Mouse (Mus musculus): ENCODE data around the gene Usf3. TPM values are rescaled to one million over a fixed set of nuclear protein-coding genes. Genes with fewer than 3 reads are reported as not detected.

Gene Usf3
- polyA plus RNA-seq, 1 experiment from 2014 or later = 7.8 TPM

- H3K27me3 ChIP-seq (ENCODE audit: control insufficient read depth, insufficient read depth, low read length) = no peaks in the 10 kb centered on the region
- peak overlapping the region; percentile 33 for H3K27ac ChIP-seq (ENCODE audit: low read length)
- 63% methylated on average over 1 of the region's 1 CpGs for WGBS
- ATAC-seq (ENCODE audit: insufficient number of reproducible peaks, insufficient read depth, low FRiP score, low read depth) = peak; percentile 76
- H3K9ac ChIP-seq (replicated peaks; ENCODE audit: low read depth, low read length) = no peak overlapping the region
- no peaks in the 10 kb centered on the region for H3K9me3 ChIP-seq (ENCODE audit: control insufficient read depth, low read depth, low read length)
- H3K4me3 ChIP-seq (ENCODE audit: low read depth, low read length) = no peak overlapping the region
- no peak overlapping the region for H3K4me2 ChIP-seq (replicated peaks; ENCODE audit: low read depth, low read length)
- no peaks in the 10 kb centered on the region for H3K36me3 ChIP-seq (ENCODE audit: control insufficient read depth, insufficient read depth, low read length)
- H3K4me1 ChIP-seq (ENCODE audit: control insufficient read depth, insufficient read depth, low read length) = peaks cover 13% of the 10 kb centered on the region; the same call in 1 of the 2 replicates
Measured at GRCm38 (mm10) chr16:44178555-44178954, 5.5 kb downstream of the Usf3 start.

- ATAC-seq (ENCODE audit: insufficient number of reproducible peaks, insufficient read depth, low FRiP score, low read depth) = no peak
- H3K36me3 ChIP-seq (ENCODE audit: control insufficient read depth, insufficient read depth, low read length) = no peaks in the 10 kb centered on the region
- no peak overlapping the region for H3K4me2 ChIP-seq (replicated peaks; ENCODE audit: low read depth, low read length)
- no peaks in the 10 kb centered on the region for H3K27me3 ChIP-seq (ENCODE audit: control insufficient read depth, insufficient read depth, low read length)
- H3K9me3 ChIP-seq (ENCODE audit: control insufficient read depth, low read depth, low read length) = no peaks in the 10 kb centered on the region
- no peaks in the 10 kb centered on the region for H3K4me1 ChIP-seq (ENCODE audit: control insufficient read depth, insufficient read depth, low read length)
- no peak overlapping the region for H3K4me3 ChIP-seq (ENCODE audit: low read depth, low read length)
- 91% methylated on average over 1 of the region's 1 CpGs for WGBS
- no peak overlapping the region for H3K9ac ChIP-seq (replicated peaks; ENCODE audit: low read depth, low read length)
- no peak overlapping the region for H3K27ac ChIP-seq (ENCODE audit: low read length)
Measured at GRCm38 (mm10) chr16:44182597-44182996, 9.6 kb downstream of the Usf3 start.

GRCm38 (mm10) chr16:44184769-44185168 is 11.7 kb downstream of the Usf3 start:
- Histone ChIP-seq H3K9ac (replicated peaks; ENCODE audit: low read depth, low read length) (no peak overlapping the region), H3K27me3 (ENCODE audit: control insufficient read depth, insufficient read depth, low read length) (no peaks in the 10 kb centered on the region), H3K27ac (ENCODE audit: low read length) (no peak overlapping the region), H3K4me1 (ENCODE audit: control insufficient read depth, insufficient read depth, low read length) (no peaks in the 10 kb centered on the region), H3K4me2 (replicated peaks; ENCODE audit: low read depth, low read length) (no peak overlapping the region), H3K4me3 (ENCODE audit: low read depth, low read length) (no peak overlapping the region), H3K36me3 (ENCODE audit: control insufficient read depth, insufficient read depth, low read length) (no peaks in the 10 kb centered on the region), H3K9me3 (ENCODE audit: control insufficient read depth, low read depth, low read length) (peaks cover 4% of the 10 kb centered on the region; the same call in 1 of the 2 replicates)
- ATAC-seq (ENCODE audit: insufficient number of reproducible peaks, insufficient read depth, low FRiP score, low read depth) = no peak
- WGBS = 54% methylated on average over 3 of the region's 3 CpGs

GRCm38 (mm10) chr16:44187172-44187571 is 14.1 kb downstream of the Usf3 start:
- Histone ChIP-seq H3K4me1 (ENCODE audit: control insufficient read depth, insufficient read depth, low read length) (no peaks in the 10 kb centered on the region), H3K9ac (replicated peaks; ENCODE audit: low read depth, low read length) (no peak overlapping the region), H3K27ac (ENCODE audit: low read length) (no peak overlapping the region), H3K36me3 (ENCODE audit: control insufficient read depth, insufficient read depth, low read length) (no peaks in the 10 kb centered on the region), H3K4me3 (ENCODE audit: low read depth, low read length) (no peak overlapping the region), H3K27me3 (ENCODE audit: control insufficient read depth, insufficient read depth, low read length) (no peaks in the 10 kb centered on the region), H3K9me3 (ENCODE audit: control insufficient read depth, low read depth, low read length) (peaks cover 4% of the 10 kb centered on the region; the same call in 1 of the 2 replicates), H3K4me2 (replicated peaks; ENCODE audit: low read depth, low read length) (no peak overlapping the region)
- ATAC-seq (ENCODE audit: insufficient number of reproducible peaks, insufficient read depth, low FRiP score, low read depth) = no peak
- WGBS = 90% methylated on average over 4 of the region's 4 CpGs

GRCm38 (mm10) chr16:44188766-44189165 is 15.7 kb downstream of the Usf3 start:
- Histone ChIP-seq H3K9ac (replicated peaks; ENCODE audit: low read depth, low read length) (no peak overlapping the region), H3K4me1 (ENCODE audit: control insufficient read depth, insufficient read depth, low read length) (no peaks in the 10 kb centered on the region), H3K36me3 (ENCODE audit: control insufficient read depth, insufficient read depth, low read length) (no peaks in the 10 kb centered on the region), H3K4me3 (ENCODE audit: low read depth, low read length) (no peak overlapping the region), H3K9me3 (ENCODE audit: control insufficient read depth, low read depth, low read length) (peaks cover 4% of the 10 kb centered on the region; the same call in 1 of the 2 replicates), H3K27me3 (ENCODE audit: control insufficient read depth, insufficient read depth, low read length) (no peaks in the 10 kb centered on the region), H3K4me2 (replicated peaks; ENCODE audit: low read depth, low read length) (no peak overlapping the region), H3K27ac (ENCODE audit: low read length) (no peak overlapping the region)
- ATAC-seq (ENCODE audit: insufficient number of reproducible peaks, insufficient read depth, low FRiP score, low read depth) = no peak
- WGBS = 86% methylated on average over 3 of the region's 3 CpGs

GRCm38 (mm10) chr16:44190032-44190431 is 17.0 kb downstream of the Usf3 start:
- Histone ChIP-seq H3K4me2 (replicated peaks; ENCODE audit: low read depth, low read length) (no peak overlapping the region), H3K9me3 (ENCODE audit: control insufficient read depth, low read depth, low read length) (peaks cover 4% of the 10 kb centered on the region; the same call in 1 of the 2 replicates), H3K9ac (replicated peaks; ENCODE audit: low read depth, low read length) (no peak overlapping the region), H3K36me3 (ENCODE audit: control insufficient read depth, insufficient read depth, low read length) (no peaks in the 10 kb centered on the region), H3K4me3 (ENCODE audit: low read depth, low read length) (no peak overlapping the region), H3K27ac (ENCODE audit: low read length) (no peak overlapping the region), H3K4me1 (ENCODE audit: control insufficient read depth, insufficient read depth, low read length) (no peaks in the 10 kb centered on the region), H3K27me3 (ENCODE audit: control insufficient read depth, insufficient read depth, low read length) (no peaks in the 10 kb centered on the region)
- ATAC-seq (ENCODE audit: insufficient number of reproducible peaks, insufficient read depth, low FRiP score, low read depth) = no peak
- 82% methylated on average over 6 of the region's 6 CpGs for WGBS

GRCm38 (mm10) chr16:44190968-44191367 is 17.9 kb downstream of the Usf3 start:
- Histone ChIP-seq H3K9ac (replicated peaks; ENCODE audit: low read depth, low read length) (no peak overlapping the region), H3K27me3 (ENCODE audit: control insufficient read depth, insufficient read depth, low read length) (no peaks in the 10 kb centered on the region), H3K4me2 (replicated peaks; ENCODE audit: low read depth, low read length) (no peak overlapping the region), H3K4me1 (ENCODE audit: control insufficient read depth, insufficient read depth, low read length) (no peaks in the 10 kb centered on the region), H3K9me3 (ENCODE audit: control insufficient read depth, low read depth, low read length) (peaks cover 4% of the 10 kb centered on the region; the same call in 1 of the 2 replicates), H3K36me3 (ENCODE audit: control insufficient read depth, insufficient read depth, low read length) (no peaks in the 10 kb centered on the region), H3K4me3 (ENCODE audit: low read depth, low read length) (no peak overlapping the region), H3K27ac (ENCODE audit: low read length) (no peak overlapping the region)
- no peak for ATAC-seq (ENCODE audit: insufficient number of reproducible peaks, insufficient read depth, low FRiP score, low read depth)
- WGBS = 85% methylated on average over 2 of the region's 2 CpGs

GRCm38 (mm10) chr16:44199066-44199703 is 26.1 kb downstream of the Usf3 start:
- Histone ChIP-seq H3K27ac (ENCODE audit: low read length) (no peak overlapping the region), H3K9ac (replicated peaks; ENCODE audit: low read depth, low read length) (no peak overlapping the region), H3K4me2 (replicated peaks; ENCODE audit: low read depth, low read length) (no peak overlapping the region), H3K4me3 (ENCODE audit: low read depth, low read length) (no peak overlapping the region), H3K9me3 (ENCODE audit: control insufficient read depth, low read depth, low read length) (no peaks in the 10 kb centered on the region), H3K36me3 (ENCODE audit: control insufficient read depth, insufficient read depth, low read length) (peaks cover 4% of the 10 kb centered on the region), H3K4me1 (ENCODE audit: control insufficient read depth, insufficient read depth, low read length) (no peaks in the 10 kb centered on the region), H3K27me3 (ENCODE audit: control insufficient read depth, insufficient read depth, low read length) (no peaks in the 10 kb centered on the region)
- 91% methylated on average over 14 of the region's 14 CpGs for WGBS
- no peak for ATAC-seq (ENCODE audit: insufficient number of reproducible peaks, insufficient read depth, low FRiP score, low read depth)

- Histone ChIP-seq H3K36me3 (ENCODE audit: control insufficient read depth, insufficient read depth, low read length) (peaks cover 4% of the 10 kb centered on the region), H3K4me3 (ENCODE audit: low read depth, low read length) (no peak overlapping the region), H3K4me1 (ENCODE audit: control insufficient read depth, insufficient read depth, low read length) (no peaks in the 10 kb centered on the region), H3K9ac (replicated peaks; ENCODE audit: low read depth, low read length) (no peak overlapping the region), H3K27ac (ENCODE audit: low read length) (no peak overlapping the region), H3K4me2 (replicated peaks; ENCODE audit: low read depth, low read length) (no peak overlapping the region), H3K27me3 (ENCODE audit: control insufficient read depth, insufficient read depth, low read length) (no peaks in the 10 kb centered on the region), H3K9me3 (ENCODE audit: control insufficient read depth, low read depth, low read length) (no peaks in the 10 kb centered on the region)
- no peak for ATAC-seq (ENCODE audit: insufficient number of reproducible peaks, insufficient read depth, low FRiP score, low read depth)
- 91% methylated on average over 4 of the region's 4 CpGs for WGBS
Measured at GRCm38 (mm10) chr16:44200146-44200545, 27.1 kb downstream of the Usf3 start.

All from stomach, embryonic 14.5 days (tissue).